Mouse (Mus musculus) testis, adult 2 months (tissue): ENCODE measurements around the gene Sgms2.

Source experiments
- CTCF ChIP-seq: fragments of 200-500 bp; IDR thresholded peaks from 2 replicates; pipeline ENCODE4 v1.5.1; 2012; ENCODE audit warnings: low read depth, mild to moderate bottlenecking, inconsistent platforms, low read length, moderate library complexity; ENCODE audit not compliant: control insufficient read depth, insufficient read depth, insufficient replicate concordance
- POLR2A ChIP-seq: fragments of 200-500 bp; IDR thresholded peaks from 2 replicates; pipeline ENCODE4 v1.6.1; 2012; ENCODE audit warnings: low read depth, mild to moderate bottlenecking, inconsistent platforms, low read length, moderate library complexity; ENCODE audit not compliant: control insufficient read depth

DNA sequence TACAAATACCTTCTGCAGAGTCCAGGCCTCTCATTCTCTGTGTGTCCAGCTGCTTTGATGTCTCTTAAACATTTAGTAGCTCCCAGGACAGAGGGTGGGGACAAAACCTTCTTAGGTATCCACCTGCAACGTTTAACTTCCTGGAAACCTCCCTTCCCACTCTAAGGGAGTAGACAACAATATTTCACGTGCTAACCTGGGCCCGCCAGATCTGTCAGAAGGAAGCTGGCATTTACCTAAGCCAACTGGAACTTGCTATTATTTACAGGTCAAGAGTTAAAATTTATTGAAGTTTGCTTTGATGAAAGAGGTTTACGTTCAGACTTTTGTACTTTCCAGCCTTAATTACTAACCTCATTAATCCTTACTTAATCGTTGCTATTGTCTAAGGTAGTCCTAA lies 2.2 kb downstream of the Sgms2 start:
- no peak for TF ChIP-seq CTCF
- TF ChIP-seq POLR2A = no peak
